Mouse (Mus musculus): ENCODE measurements at regions not wholly inside any gene's neighbourhood (a gene's known extent, or its start where the extent isn't known, plus 50 kb on each side); places are given as distances from the start of the nearest gene placed in this dataset.

DNA sequence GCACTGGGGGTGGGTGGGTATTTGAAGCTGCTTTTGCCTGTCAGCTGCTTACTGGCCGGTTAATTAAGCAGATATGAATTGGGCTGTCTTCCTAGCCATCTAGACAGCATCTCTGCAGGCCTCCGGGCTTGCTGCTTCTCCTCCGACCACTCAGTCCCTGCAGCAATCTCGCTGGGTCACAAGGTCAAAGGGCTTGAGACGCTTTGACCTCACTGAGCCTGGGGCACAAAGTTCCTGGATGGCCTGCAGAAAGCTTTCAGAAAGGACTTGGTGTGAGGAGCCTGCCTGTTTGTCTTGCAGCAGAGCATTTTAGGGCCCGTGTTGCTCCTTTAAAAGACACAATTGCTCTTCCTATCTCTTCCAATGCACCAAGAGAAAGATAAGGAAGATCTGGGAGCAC lies 83.7 kb upstream of the Ppp2r5a start:
- no peak for DNase-seq (ENCODE audit: inconsistent age in 2 of 2, low spot score in 1 of 2)

GRCm38 (mm10) chr1:191484726-191485425 lies 81.8 kb upstream of the Ppp2r5a start:
- no peak for DNase-seq (ENCODE audit: inconsistent age in 2 of 2, low spot score in 1 of 2)

- peak; percentile 53 to 75 for DNase-seq (ENCODE audit: inconsistent age in 2 of 2, low spot score in 1 of 2)
Observed at GRCm38 (mm10) chr1:191479906-191480379, 76.9 kb upstream of the Ppp2r5a start.

- no peak for DNase-seq (ENCODE audit: inconsistent age in 2 of 2, low spot score in 1 of 2)
Observed at GRCm38 (mm10) chr1:191472551-191472950, 69.5 kb upstream of the Ppp2r5a start.

GRCm38 (mm10) chr1:191471489-191471888 lies 68.4 kb upstream of the Ppp2r5a start:
- DNase-seq (ENCODE audit: inconsistent age in 2 of 2, low spot score in 1 of 2): no peak

GRCm38 (mm10) chr1:191470190-191470985 lies 67.3 kb upstream of the Ppp2r5a start:
- DNase-seq (ENCODE audit: inconsistent age in 2 of 2, low spot score in 1 of 2): peak in 1 of 2 experiments; percentile 49

DNA sequence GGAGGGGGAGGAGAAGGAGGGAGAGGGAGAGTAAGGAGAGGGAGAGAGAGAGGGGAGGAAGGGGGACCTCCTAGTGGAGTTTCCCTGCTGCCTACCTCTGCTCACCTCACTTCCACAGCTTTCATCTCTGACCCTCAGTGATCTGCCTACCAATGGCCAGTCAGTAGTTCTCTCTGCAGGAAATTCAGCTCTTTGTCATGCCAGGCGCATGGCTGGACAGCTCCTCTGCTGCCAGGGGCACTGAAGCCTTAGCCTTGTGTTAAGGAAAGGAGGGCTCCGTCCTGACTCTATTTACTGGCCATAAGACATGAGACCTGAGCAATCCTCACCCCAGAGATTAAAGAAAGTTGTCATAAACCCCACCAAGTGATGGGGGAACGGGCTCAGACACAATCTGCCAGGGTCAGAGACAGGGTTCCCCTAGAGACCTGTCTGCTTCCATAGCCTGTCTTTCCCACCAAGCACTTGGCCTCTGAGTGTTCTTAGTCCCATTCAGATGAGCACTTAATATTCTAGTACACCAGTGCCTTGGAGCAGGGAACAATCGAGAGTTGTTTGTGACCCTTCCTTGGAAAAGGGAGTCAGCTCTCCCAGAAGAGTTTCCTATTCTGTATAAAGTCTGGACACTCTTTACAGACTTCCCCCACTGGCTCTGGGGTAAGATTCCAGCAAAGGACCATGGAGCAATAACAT lies 65.9 kb upstream of the Ppp2r5a start:
- no peak for DNase-seq (ENCODE audit: inconsistent age in 2 of 2, low spot score in 1 of 2)

GRCm38 (mm10) chr1:191466261-191466660 lies 63.2 kb upstream of the Ppp2r5a start:
- DNase-seq (ENCODE audit: inconsistent age in 2 of 2, low spot score in 1 of 2): no peak

DNA sequence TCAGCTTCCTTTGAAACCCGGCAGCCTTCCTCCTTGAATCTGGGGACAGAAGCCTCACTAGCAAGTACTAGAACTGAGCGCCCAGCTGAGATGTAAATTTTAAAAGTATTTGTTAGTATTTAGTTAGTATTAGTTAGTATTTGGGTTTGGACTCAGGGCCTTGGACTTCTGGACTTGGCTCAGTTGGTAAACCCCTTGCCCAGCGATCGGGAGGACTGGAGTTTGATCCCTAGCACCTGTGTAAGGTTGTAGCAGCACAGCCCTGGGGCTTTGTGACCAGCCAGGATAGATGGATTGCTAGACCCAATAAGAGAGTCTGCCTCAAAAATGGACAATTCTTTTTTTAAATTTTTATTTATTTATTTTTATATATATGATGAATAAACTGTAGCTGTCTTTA lies 62.7 kb upstream of the Ppp2r5a start:
- no peak for DNase-seq (ENCODE audit: inconsistent age in 2 of 2, low spot score in 1 of 2)

- DNase-seq (ENCODE audit: inconsistent age in 2 of 2, low spot score in 1 of 2): no peak
Observed at GRCm38 (mm10) chr1:191465170-191465569, 62.1 kb upstream of the Ppp2r5a start.

- peak in 1 of 2 experiments; percentile 57 for DNase-seq (ENCODE audit: inconsistent age in 2 of 2, low spot score in 1 of 2)
Observed at GRCm38 (mm10) chr1:191461811-191462491, 58.9 kb upstream of the Ppp2r5a start.

DNA sequence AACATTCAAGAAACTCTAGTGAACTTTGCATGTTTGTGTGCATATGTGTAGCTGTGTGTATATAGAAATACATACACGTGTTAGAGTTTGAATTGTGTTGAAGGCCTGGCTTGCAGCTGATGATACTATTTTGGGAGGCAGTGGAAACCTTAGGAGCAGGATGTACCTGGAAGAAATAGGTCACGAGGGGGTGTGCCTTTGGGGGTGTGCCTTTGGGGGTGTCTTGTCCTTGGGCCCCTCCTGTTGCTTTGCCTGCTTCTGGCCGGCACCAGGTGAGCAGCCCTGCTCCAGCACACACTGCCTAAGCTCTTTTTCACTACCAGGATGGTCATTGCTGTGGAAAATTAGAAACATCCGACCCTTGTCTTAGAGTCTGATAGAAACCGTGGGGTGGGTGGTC lies 56.0 kb upstream of the Ppp2r5a start:
- DNase-seq (ENCODE audit: inconsistent age in 2 of 2, low spot score in 1 of 2): no peak

DNA sequence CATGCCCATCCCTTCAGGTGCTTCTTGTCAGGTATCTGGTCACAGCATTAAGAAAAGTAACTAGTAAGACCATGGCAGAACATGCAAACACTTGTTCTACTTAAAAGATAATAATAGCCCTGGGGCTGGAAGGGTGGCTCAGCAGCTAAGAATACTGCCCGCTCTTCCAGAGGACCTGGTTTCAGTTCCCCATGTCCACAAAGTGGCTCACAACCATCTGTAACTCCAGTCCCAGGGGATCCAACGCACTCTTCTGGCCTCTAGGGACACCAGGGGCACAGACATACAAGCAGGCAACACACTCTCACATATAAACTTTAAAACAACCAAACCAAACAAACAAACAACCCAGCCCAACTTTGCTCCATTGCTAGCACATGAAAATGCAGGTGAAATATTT lies 55.2 kb upstream of the Ppp2r5a start:
- DNase-seq (ENCODE audit: inconsistent age in 2 of 2, low spot score in 1 of 2): no peak

DNA sequence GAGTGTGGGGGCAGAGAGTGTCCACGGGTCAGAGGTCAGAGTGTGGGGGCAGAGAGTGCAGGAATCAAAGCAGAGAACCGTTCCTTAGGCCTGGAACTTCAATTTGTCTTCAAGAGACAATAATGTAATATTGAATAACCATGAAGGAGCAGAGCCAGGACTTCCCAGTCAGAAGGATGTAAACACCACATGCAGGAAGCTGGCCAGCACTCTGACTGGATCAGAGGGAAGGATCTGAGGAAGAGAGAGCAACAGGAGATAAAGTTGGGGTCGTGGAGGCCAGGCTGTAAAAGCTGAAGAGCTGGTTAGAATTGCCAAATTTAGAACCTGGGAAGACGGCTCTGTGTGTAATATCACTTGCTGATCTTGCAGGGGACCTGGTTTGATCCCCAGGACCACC lies 54.0 kb upstream of the Ppp2r5a start:
- DNase-seq (ENCODE audit: inconsistent age in 2 of 2, low spot score in 1 of 2): no peak

DNA sequence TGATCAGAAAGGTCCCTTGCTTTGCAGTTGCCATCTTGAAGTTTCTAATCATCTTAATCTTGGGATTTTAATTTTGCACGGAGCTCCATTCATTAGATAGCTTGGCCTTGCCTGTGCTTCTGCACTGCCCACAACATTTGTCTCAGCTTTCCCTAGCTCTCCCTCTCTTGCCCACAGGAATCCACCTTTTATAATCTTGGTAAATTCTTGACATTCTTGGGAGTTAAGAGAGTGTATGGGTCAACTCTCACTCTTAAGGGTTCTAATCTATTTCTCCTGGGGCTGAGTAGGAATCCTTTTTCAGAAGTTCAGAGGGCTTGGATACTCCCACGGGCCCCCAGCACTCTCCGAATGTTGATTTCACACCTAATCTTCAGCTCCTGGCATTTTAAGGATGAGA lies 51.5 kb upstream of the Ppp2r5a start:
- DNase-seq (ENCODE audit: inconsistent age in 2 of 2, low spot score in 1 of 2): no peak

GRCm38 (mm10) chr1:191453589-191453988 lies 50.5 kb upstream of the Ppp2r5a start:
- peak in 1 of 2 experiments; percentile 66 for DNase-seq (ENCODE audit: inconsistent age in 2 of 2, low spot score in 1 of 2)

All from adrenal gland, adult (tissue).